Comparison of ENCODE assay signal across 8 mouse cellular contexts in the genomic region with DNA sequence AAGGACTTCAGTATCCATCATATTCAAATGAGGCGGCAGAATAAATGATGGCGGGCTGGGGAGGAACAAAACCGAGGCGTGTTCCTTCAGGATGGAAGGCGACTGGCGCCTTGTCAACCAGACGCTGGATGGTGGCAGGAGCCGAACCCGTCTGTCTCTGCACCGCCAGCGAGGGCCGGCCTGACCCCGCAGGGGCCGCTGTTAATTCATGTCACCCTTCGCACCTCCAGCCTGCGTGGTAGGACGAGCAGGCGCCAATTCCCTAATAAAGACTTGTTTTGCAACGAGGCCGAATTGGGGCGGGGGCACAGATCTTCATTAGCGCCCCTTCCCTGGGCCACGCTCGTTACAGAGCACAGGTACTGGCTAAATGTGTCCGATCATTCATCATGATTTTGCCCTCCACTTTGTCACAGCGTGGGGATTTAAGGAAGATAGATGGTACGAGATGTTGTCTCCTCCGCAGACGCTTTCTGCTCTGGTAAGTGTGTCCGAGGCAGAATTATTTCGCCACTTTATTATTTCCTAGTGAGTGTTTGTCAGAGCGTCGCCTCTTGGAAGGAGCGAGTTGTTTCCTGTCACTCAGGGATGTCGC.
DNase-seq lines count a peak whose midpoint lies in the region; ATAC-seq and TF ChIP-seq lines count a peak whose summit lies in the region.

No protein-coding gene starts in this region.

- TF ChIP-seq POLR2A in thymus, adult 2 months (IDR thresholded peaks at IDR 0.05; ENCODE audit: control insufficient read depth, extremely low read depth, insufficient read depth, low read length, poor library complexity): no peak

- no peak for DNase-seq in heart, adult 11 months
- DNase-seq in ES-E14 (ENCODE audit: low read depth, low spot score): no peak
- DNase-seq in mesoderm, embryonic 11.5 days (ENCODE audit: low read depth, low spot score): peak; percentile 30
- no peak for DNase-seq in spleen, adult 18-20 months
- no peak for DNase-seq in ovary, postnatal 10 days (ENCODE audit: low spot score)
- no peak for DNase-seq in thymus, adult 2 months

- H3K9ac ChIP-seq in heart, embryonic 13.5 days: peak overlapping the region; percentile 5; the same call in 1 of the 2 replicates
- H3K9ac ChIP-seq in ES-E14 (ENCODE audit: insufficient read depth, low read depth, low read length, poor library complexity, severe bottlenecking): peak overlapping the region; percentile 31; the same call in 1 of the 2 replicates
- H3K9ac ChIP-seq in forebrain, embryonic 16.5 days (replicated peaks; ENCODE audit: low read depth, low read length): peak overlapping the region; percentile 26

- in situ Hi-C loops in ES-E14 (cut with MboI; ENCODE audit: low sequenced_read_pairs in 2 of 2, unreplicated experiment in 2 of 2): no loop called here

- peak overlapping the region; percentile 5 for H3K4me3 ChIP-seq in heart, embryonic 13.5 days
- peak overlapping the region; percentile 30 to 52; a peak in 2 of 4 replicates for H3K4me3 ChIP-seq in ES-E14 (ENCODE audit: insufficient read depth in 1 of 2, low read depth in 1 of 2, low read length in 2 of 2, poor library complexity in 1 of 2, severe bottlenecking in 1 of 2)
- H3K4me3 ChIP-seq in forebrain, embryonic 16.5 days (replicated peaks; ENCODE audit: low read length): no peak overlapping the region
- no peak overlapping the region for H3K4me3 ChIP-seq in thymus, adult 2 months (ENCODE audit: control insufficient read depth, insufficient read depth, low read length)

- peak overlapping the region; percentile 56 for H3K4me2 ChIP-seq in heart, embryonic 13.5 days
- H3K4me2 ChIP-seq in forebrain, embryonic 16.5 days (ENCODE audit: low read length): peak overlapping the region; percentile 45

- 14% methylated on average over 35 of the region's 35 CpGs for WGBS in heart, embryonic 13.5 days
- 13% methylated on average over 35 of the region's 35 CpGs for WGBS in forebrain, embryonic 16.5 days
- 90% methylated on average over 35 of the region's 35 CpGs for WGBS in thymus, adult 2 months

- H3K27me3 ChIP-seq in heart, embryonic 13.5 days (replicated peaks): peaks cover 51% of the 10 kb centered on the region
- H3K27me3 ChIP-seq in forebrain, embryonic 16.5 days (replicated peaks; ENCODE audit: control insufficient read depth, insufficient read depth, low read length): no peaks in the 10 kb centered on the region
- H3K27me3 ChIP-seq in thymus, adult 2 months (ENCODE audit: control insufficient read depth, insufficient read depth, low read length): no peaks in the 10 kb centered on the region

- no peak for ATAC-seq in heart, embryonic 13.5 days (ENCODE audit: extremely low read depth, insufficient number of reproducible peaks, low FRiP score, low TSS enrichment)
- ATAC-seq in forebrain, embryonic 16.5 days: peak; percentile 54

- peaks cover 13% of the 10 kb centered on the region for H3K4me1 ChIP-seq in heart, embryonic 13.5 days
- H3K4me1 ChIP-seq in ES-E14 (ENCODE audit: control insufficient read depth in 2 of 2, insufficient read depth in 2 of 2, low read length in 2 of 2, poor library complexity in 1 of 2): no peaks in the 10 kb centered on the region
- H3K4me1 ChIP-seq in forebrain, embryonic 16.5 days (replicated peaks; ENCODE audit: control insufficient read depth, insufficient read depth, low read length): peaks cover 43% of the 10 kb centered on the region
- H3K4me1 ChIP-seq in thymus, adult 2 months (replicated peaks; ENCODE audit: control insufficient read depth, insufficient read depth, low read length): no peaks in the 10 kb centered on the region

- no peaks in the 10 kb centered on the region for H3K36me3 ChIP-seq in heart, embryonic 13.5 days
- no peaks in the 10 kb centered on the region for H3K36me3 ChIP-seq in ES-E14 (ENCODE audit: control insufficient read depth, insufficient read depth, low read length, poor library complexity, severe bottlenecking)
- no peaks in the 10 kb centered on the region for H3K36me3 ChIP-seq in forebrain, embryonic 16.5 days (ENCODE audit: control insufficient read depth, insufficient read depth)
- H3K36me3 ChIP-seq in thymus, adult 2 months (ENCODE audit: control insufficient read depth, insufficient read depth, low read length): no peaks in the 10 kb centered on the region

- H3K9me3 ChIP-seq in heart, embryonic 13.5 days: 0 out of 2 replicates have a peak, but pooled peaks cover 4% of the 10 kb centered on the region
- no peaks in the 10 kb centered on the region for H3K9me3 ChIP-seq in ES-E14 (ENCODE audit: control insufficient read depth, insufficient read depth, low read depth, low read length)
- 0 out of 2 replicates have a peak, but pooled peaks cover 4% of the 10 kb centered on the region for H3K9me3 ChIP-seq in forebrain, embryonic 16.5 days (ENCODE audit: control insufficient read depth, low read length)

- TF ChIP-seq CTCF in thymus, adult 2 months (IDR thresholded peaks at IDR 0.05; ENCODE audit: borderline replicate concordance, control insufficient read depth, extremely low read depth, insufficient read depth, low read length, poor library complexity): no peak

- H3K27ac ChIP-seq in heart, embryonic 13.5 days (replicated peaks): no peak overlapping the region
- H3K27ac ChIP-seq in ES-E14 (ENCODE audit: insufficient read depth, low read depth, low read length, poor library complexity, severe bottlenecking): no peak overlapping the region
- peak overlapping the region; percentile 88 for H3K27ac ChIP-seq in forebrain, embryonic 16.5 days (ENCODE audit: low read length)
- H3K27ac ChIP-seq in thymus, adult 2 months (ENCODE audit: control insufficient read depth, insufficient read depth, low read length): no peak overlapping the region

TF ChIP-seq in ES-E14, 5 proteins besides CTCF, POLR2A, EP300 and RAD21:
- TF ChIP-seq ZNF384 (IDR thresholded peaks at IDR 0.05; ENCODE audit: low read depth, low read length) (no peak), HCFC1 (IDR thresholded peaks at IDR 0.05; ENCODE audit: borderline replicate concordance, insufficient read depth, low read length) (no peak), MAFK (IDR thresholded peaks at IDR 0.05; ENCODE audit: insufficient read depth, low read depth, low read length) (no peak), ZC3H11A (IDR thresholded peaks at IDR 0.05; ENCODE audit: borderline replicate concordance, low read depth, low read length) (no peak)

Comparison
In these comparisons a context has a peak if more than half of its experiments do, and no peak if none do; other contexts are left out.
1. H3K4me3 ChIP-seq: peak in heart, embryonic 13.5 days (single experiment) and ES-E14 (2 of 2); none in forebrain, embryonic 16.5 days (single experiment) and thymus, adult 2 months (single experiment).
2. Peak in every context shown above with its lines, with median percentiles within 50 percentile points of each other: H3K9ac ChIP-seq.